Mouse (Mus musculus) left cerebral cortex, postnatal 36 days (tissue): ENCODE data around the gene Filip1l. TPM values are rescaled to one million over a fixed set of nuclear protein-coding genes. Genes with fewer than 3 reads are reported as not detected.

ENCODE experiments used
- DNase-seq, 2 experiments: peaks; one replicate each; pipeline ENCODE4 v3.0.0; 2021 to 2022; ENCODE audit warnings: low spot score in 2 of 2, mixed read lengths in 1 of 2
- intact Hi-C: fragments of 180-260 bp; cut with DNase I; formaldehyde crosslinking; loops from one replicate; pipeline ENCODE4 v1.15.1; 2025
- total RNA-seq, 2 experiments: library from RNA; stranded (reverse); gene quantifications; 2 replicates each; pipeline ENCODE4 v1.2.3; 2021

Gene Filip1l
- total RNA-seq, 2 experiments from 2014 or later, result 3.0 to 4.0 TPM

- intact Hi-C loops, result no loop called here
- DNase-seq, result no peak
Measured at GRCm38 (mm10) chr16:57582008-57582407, 229.1 kb downstream of the Filip1l start.

GRCm38 (mm10) chr16:57585201-57585600, 232.3 kb downstream of the Filip1l start:
- no peak for DNase-seq
- intact Hi-C loops, result no loop called here

GRCm38 (mm10) chr16:57593422-57594157, 240.7 kb downstream of the Filip1l start:
- intact Hi-C loops, result no loop called here
- no peak for DNase-seq

GRCm38 (mm10) chr16:57597295-57597957, 244.5 kb downstream of the Filip1l start:
- intact Hi-C loops, result loop anchor here (5.0 kb wide), 1 partner anchor 355 kb away; no protein-coding TSS in a partner anchor
- no peak for DNase-seq

- intact Hi-C loops, result no loop called here
- no peak for DNase-seq
Measured at GRCm38 (mm10) chr16:57601031-57601430, 248.1 kb downstream of the Filip1l start.

- peak; percentile 84 to 86 for DNase-seq
- intact Hi-C loops, result no loop called here
Measured at GRCm38 (mm10) chr16:57606444-57607227, 253.7 kb downstream of the Filip1l start, which contains the start of gene Cmss1. Gene Cmss1, minus strand, starts transcription at chr16:57606864.

- intact Hi-C loops, result loop anchor here (5.0 kb wide), 1 partner anchor 841 kb away; no protein-coding TSS in a partner anchor
- no peak for DNase-seq
Measured at GRCm38 (mm10) chr16:57611768-57612167, 258.9 kb downstream of the Filip1l start.

Other genes with a start within 250 kb of the Filip1l start
- 10 to 100 TPM; 97.4 to 99.5 TPM for gene Tomm70a, start 231.4 kb upstream of the Filip1l start, total RNA-seq
- gene Nit2, start 185.8 kb upstream of the Filip1l start, total RNA-seq, result 10 to 100 TPM; 13.6 to 14.8 TPM
- 10 to 100 TPM; 43.5 to 52.4 TPM for gene Tbc1d23, start 121.6 kb upstream of the Filip1l start, total RNA-seq
- gene Tmem30c, start 60.2 kb upstream of the Filip1l start, total RNA-seq, result under 1 TPM; 0.25 to 0.82 TPM